Mouse (Mus musculus): Measurements from ENCODE around the gene Trmt1.

Gene Trmt1

DNA sequence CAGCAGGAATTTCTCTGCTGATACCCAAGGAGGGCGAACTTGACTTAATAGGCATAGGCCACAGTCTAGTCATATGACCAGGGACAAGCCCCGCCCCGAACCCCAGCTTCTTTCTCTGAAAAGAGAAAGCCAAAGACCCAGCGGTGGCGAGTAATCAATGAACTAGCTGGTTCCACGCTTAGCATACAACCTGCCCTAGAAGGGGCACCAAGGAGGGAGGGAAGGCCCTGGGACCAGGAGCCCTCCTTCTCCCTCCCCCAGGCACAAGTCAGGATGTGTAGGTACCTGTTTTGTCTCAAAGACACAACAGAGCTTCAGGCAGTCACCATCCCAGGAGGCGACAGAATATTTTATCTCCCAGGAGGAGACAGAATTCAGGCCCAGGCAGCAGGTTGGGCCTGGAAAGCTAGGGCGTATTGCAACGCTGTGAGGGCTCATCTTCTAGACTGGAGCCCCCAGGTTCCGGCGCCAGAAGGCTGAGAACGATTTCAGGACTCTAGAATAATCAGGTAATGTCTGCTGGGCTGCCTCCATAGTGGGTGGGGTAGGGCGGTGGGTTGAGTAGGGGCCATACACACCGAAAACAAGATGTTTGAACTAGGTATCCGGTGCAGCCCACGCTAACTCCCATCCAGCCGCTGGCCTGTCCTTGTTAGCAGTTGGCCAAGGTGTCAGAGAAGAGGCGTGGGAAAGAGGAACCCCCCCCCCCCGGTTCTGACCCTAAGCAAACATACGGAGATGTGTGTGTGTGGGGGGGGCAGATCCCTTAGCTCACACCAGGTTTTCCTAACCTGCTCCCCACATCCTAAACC is at the start of gene Trmt1:
TSS of gene Trmt1 (plus strand) at position 117 of the 812 bp plus-strand sequence.
- peak; percentile 60 for DNase-seq

GRCm38 (mm10) chr8:84637946-84638554 is 48.1 kb upstream of the Trmt1 start:
- DNase-seq = no peak

- no peak for DNase-seq
Measured at GRCm38 (mm10) chr8:84638555-84639161, 47.4 kb upstream of the Trmt1 start.

DNA sequence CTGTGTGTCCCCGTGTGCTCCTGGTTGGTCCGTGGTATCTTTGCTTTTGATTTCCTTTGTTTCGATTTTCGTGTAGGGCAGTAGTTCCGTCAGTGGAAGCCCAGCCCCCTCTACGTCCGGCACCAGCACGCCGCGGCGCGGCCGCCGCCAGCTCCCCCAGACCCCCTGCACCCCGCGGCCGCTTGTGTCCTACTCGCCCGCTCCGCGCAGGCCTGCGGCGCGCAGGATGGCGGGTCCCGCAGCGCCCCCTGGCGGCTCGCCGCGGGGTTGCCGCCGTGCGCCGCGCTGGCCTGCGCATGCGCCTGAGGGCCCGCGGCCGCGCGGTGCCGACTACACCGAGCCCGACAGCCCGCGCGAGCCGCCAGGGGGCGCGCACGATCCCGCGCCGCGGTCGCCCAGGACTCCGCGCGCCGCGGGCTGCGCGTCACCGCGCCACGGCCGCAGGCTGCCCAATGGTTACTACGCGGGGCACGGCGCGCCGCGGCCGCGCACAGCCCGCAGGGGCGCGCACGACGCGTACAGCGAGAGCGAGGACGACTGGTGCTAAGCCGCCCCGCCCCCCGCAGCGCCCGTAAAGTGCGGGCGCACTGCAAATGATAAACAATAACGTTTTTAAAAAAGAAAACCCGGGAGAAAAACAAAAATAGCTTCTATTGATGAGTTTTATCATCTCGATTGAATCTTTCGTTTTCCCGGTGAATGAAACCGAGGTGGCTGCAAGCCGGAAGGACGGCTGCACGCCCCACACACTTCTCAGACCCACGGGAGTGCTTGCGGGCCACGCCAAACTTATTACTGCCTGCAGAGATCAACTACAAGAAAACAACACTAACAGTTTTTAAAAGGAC is 46.7 kb upstream of the Trmt1 start:
- peak; percentile 95 for DNase-seq

DNA sequence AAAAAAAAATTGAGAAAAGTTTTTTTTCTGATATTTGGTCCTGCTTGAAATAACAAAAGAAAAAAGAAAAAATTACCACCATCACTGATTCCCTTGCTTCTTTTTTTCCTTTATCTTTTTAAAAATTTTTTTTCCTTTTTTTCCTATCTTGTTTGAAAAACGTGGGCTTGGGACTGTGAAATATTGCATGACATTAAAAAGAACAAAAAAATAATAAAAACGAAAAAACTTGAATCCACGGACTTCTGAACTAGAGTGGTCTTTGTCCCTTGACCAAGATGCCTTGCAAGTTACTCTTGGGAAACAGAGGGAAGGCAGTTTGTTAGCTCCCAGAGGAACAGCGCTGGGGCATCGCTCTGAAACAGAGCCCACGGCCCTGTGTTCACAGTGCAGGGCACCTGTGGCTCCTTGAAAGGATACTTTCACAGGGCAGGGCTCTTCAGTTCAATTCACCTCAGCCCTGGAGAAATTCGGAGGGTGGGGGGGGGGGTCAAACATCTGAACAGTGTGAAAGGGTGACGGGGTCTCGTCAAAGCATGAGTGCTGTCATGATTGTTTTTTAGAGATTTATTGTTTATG is 46.0 kb upstream of the Trmt1 start:
- no peak for DNase-seq

DNA sequence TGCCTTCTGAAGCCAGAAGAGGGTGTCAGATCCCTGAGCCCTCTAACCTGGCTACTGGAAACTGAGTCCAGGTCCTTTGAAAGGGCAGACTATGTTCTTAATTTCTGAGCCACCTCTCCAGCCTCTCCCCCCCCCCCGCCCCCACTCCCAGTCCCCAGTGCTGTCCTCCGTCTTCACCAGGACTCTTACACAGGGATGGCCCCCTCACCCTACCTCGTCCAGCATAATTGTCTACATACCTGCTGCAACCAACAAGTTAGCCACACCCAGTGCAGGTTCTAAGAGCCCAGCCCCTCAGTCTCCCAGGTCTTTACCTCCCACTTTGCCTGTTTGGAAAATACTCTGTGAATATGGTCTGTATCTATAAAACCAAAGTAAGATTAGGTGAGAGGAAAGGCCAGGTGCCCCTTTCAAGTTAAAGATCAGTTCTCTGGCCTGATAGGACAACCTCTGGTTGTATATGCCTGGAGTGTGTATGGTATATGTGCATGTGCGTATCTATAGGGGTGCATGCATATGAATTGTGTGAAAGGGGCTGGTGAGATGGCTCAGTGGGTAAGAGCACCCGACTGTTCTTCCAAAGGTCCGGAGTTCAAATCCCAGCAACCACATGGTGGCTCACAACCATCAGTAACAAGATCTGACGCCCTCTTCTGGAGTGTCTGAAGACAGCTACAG is 45.4 kb upstream of the Trmt1 start:
- DNase-seq = no peak

- DNase-seq = no peak
Measured at GRCm38 (mm10) chr8:84641578-84642361, 44.3 kb upstream of the Trmt1 start.

DNA sequence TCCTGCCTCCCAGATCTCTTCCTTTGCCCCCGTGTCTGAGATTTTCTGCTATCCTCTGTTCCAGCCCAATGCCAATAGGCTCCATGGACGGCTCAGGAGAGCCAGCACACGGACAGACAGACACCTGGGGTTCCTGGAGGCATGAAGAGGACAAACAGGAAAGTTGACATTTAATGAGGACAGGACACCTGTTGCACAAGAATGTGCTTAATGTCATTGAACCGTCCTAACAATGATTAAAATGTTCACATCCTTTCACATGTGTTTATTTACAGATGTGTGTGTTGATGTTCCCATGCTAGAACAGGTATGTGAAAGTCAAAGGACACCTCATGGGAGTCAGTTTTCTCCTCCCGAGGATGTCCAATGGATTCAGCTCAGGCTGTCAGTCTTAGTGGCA is 43.1 kb upstream of the Trmt1 start:
- DNase-seq = no peak

- no peak for DNase-seq
Measured at GRCm38 (mm10) chr8:84646800-84647199, 39.3 kb upstream of the Trmt1 start.

- no peak for DNase-seq
Measured at GRCm38 (mm10) chr8:84647461-84647901, 38.6 kb upstream of the Trmt1 start.

DNA sequence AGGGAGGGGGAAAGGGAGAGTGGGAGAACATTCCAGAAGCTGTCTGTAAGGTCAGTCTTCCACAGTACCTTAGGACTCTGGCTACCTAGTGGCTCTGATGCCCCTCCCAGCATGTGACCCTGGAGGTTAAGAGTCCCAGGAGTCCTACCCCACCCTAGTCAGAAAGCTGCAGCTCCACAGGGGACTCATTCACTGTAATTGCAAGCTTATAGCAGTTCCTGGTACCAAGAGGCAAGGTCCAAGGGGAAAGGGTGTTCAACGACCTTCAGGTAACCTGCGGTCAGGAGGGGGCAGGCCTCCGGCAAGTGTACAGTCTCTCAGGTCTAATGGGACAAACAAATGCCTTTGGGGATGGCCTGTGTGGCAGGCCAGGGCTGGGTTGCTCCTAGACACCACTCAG is 35.9 kb upstream of the Trmt1 start:
- no peak for DNase-seq

GRCm38 (mm10) chr8:84653092-84653631 is 32.9 kb upstream of the Trmt1 start:
- no peak for DNase-seq

DNA sequence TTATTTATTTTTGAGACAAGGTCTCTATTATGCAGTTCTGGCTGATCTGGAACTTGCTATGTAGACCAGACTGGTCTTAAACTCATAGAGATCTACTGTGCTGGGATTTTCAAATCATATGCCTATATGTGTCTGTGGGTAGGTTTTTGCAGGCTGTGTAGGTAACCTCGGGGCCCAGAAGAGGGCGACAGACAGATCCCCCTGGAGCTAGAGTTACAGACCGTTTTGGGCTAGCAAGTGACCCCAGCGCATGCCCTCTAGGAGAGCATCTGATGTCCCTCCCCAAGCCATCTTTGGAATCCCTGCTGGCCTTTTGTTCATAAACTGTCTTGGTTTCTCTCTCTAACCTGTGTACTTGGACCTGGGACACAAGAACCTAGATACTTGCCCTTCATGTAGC is 31.5 kb upstream of the Trmt1 start:
- no peak for DNase-seq

GRCm38 (mm10) chr8:84655336-84656190 is 30.5 kb upstream of the Trmt1 start:
- DNase-seq = no peak

- DNase-seq = no peak
Measured at GRCm38 (mm10) chr8:84656191-84656525, 29.9 kb upstream of the Trmt1 start.

DNA sequence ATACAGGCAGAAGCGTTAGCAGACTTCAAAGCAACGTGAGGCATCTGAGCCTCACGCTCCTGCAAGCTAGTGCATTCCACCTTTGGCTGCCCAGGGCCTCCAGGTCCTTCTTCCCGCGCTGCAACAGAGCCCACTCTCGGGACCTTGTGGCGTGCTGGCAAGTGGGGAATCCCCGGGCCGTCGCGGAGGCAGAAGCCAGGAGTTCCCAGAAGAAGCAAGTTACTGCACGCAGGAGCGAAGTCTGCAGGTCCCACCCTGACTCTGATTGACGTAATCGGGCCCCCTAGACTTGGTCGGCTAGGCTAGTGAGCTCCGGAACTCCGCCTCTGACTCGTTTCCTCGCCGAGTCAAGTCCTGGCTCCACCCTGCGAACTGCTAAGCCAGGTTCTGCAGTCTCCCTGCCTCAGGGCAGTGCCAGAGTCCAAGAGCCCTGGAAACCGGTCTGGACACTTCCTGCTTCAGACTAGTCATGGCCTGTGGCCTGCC is 29.4 kb upstream of the Trmt1 start:
- peak; percentile 93 for DNase-seq

GRCm38 (mm10) chr8:84657203-84657602 is 28.9 kb upstream of the Trmt1 start:
- no peak for DNase-seq

GRCm38 (mm10) chr8:84657680-84658079 is 28.4 kb upstream of the Trmt1 start:
- peak; percentile 57 for DNase-seq

DNA sequence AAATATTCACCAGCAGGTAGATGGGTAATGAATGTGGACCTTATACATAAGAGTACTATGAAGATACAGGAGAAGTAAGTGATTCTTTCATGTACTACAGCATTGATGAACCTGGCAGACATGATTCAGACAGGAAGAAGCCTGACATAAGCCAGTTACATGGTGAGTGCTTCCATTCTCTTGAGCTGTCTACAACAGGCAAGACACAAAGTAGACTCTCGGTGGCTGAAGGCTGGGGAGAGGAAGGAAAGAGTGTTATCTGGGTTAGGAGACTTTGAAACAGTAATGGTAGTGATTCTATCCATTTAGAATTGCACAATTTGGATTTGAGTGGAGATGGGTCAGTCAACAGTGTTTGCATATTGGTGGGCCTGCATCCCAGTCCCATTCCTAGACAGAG is 27.2 kb upstream of the Trmt1 start:
- no peak for DNase-seq
